Mouse (Mus musculus) stomach, embryonic 14.5 days (tissue): ENCODE data around the gene Ficd. TPM values are rescaled to one million over a fixed set of nuclear protein-coding genes. Genes with fewer than 3 reads are reported as not detected.

Experiments used
- ATAC-seq: fragments of 200-750 bp; cut with Nextera tagmentation; 2 replicates; pipeline ENCODE4 v1.8.0; 2017; ENCODE audit warnings: low read depth, moderate TSS enrichment; ENCODE audit not compliant: insufficient number of reproducible peaks, insufficient read depth, low FRiP score
- H3K27ac ChIP-seq: fragments of 300-500 bp; sonication (generic); 2 replicates; pipeline ENCODE4 v1.5.1; 2014; ENCODE audit warnings: mild to moderate bottlenecking, low read length, moderate library complexity, mixed read lengths
- H3K27me3 ChIP-seq: fragments of 300-500 bp; sonication (generic); 2 replicates; pipeline ENCODE4 v1.6.1; 2014; ENCODE audit warnings: low read length, control low read depth, mixed read lengths; ENCODE audit not compliant: control insufficient read depth, insufficient read depth
- H3K36me3 ChIP-seq: fragments of 300-500 bp; sonication (generic); 2 replicates; pipeline ENCODE4 v1.6.1; 2014; ENCODE audit warnings: mild to moderate bottlenecking, control low read depth, low read length, moderate library complexity, mixed read lengths; ENCODE audit not compliant: control insufficient read depth, insufficient read depth
- H3K4me1 ChIP-seq: fragments of 300-500 bp; sonication (generic); 2 replicates; pipeline ENCODE4 v1.6.1; 2014; ENCODE audit warnings: low read length, control low read depth, mixed read lengths; ENCODE audit not compliant: control insufficient read depth, insufficient read depth
- H3K4me2 ChIP-seq: fragments of 300-500 bp; sonication (generic); replicated peaks from 2 replicates; pipeline ENCODE4 v1.6.1; 2014; ENCODE audit warnings: low read depth, low read length, control low read depth
- H3K4me3 ChIP-seq: fragments of 300-500 bp; sonication (generic); 2 replicates; pipeline ENCODE4 v1.5.1; 2014; ENCODE audit warnings: low read depth, low read length, control low read depth
- H3K9ac ChIP-seq: fragments of 300-500 bp; sonication (generic); replicated peaks from 2 replicates; pipeline ENCODE4 v1.6.1; 2014; ENCODE audit warnings: low read depth, mild to moderate bottlenecking, control low read depth, low read length, moderate library complexity, mixed read lengths
- H3K9me3 ChIP-seq: fragments of 300-500 bp; sonication (generic); 2 replicates; pipeline ENCODE4 v1.6.1; 2016; ENCODE audit warnings: low read depth, low read length, control low read depth; ENCODE audit not compliant: control insufficient read depth
- WGBS: fragments of 180-500 bp; shearing (Covaris S2); extraction: QIAGEN DNeasy Blood & Tissue Kit; methylation state at CpG from one replicate; pipeline ENCODE4 v1.1.7; 2014; 5-methylcytosine and 5-hydroxymethylcytosine counted together
- polyA plus RNA-seq: library from polyadenylated mRNA; unstranded; fragments of >200 nt; fragmentation: Nextera tagmentation; extraction: Ambion mirVana; gene quantifications from 2 replicates; pipeline ENCODE4 v1.2.1, GENCODE M21; 2014

Gene Ficd
- 4.1 and 5.7 TPM in 2 replicates for polyA plus RNA-seq

GRCm38 (mm10) chr5:113735345-113736112, at the start of gene Ficd:
Gene Ficd (plus strand): TSS chr5:113735803.
- Histone ChIP-seq H3K27me3 (no peaks in the 10 kb centered on the region), H3K9me3 (no peaks in the 10 kb centered on the region), H3K36me3 (peaks cover 12% of the 10 kb centered on the region; the same call in 1 of the 2 replicates), H3K4me1 (peaks cover 9% of the 10 kb centered on the region), H3K9ac (peak within 1 kb of the TSS; percentile 58), H3K4me2 (peak within 1 kb of the TSS; percentile 91), H3K27ac (peak within 1 kb of the TSS; percentile 94), H3K4me3 (peak within 1 kb of the TSS; percentile 52)
- ATAC-seq: peak; percentile 97
- WGBS: 1% methylated on average over 60 of the region's 71 CpGs

GRCm38 (mm10) chr5:113687514-113687913, 48.1 kb upstream of the Ficd start:
- 78% methylated on average over 5 of the region's 5 CpGs for WGBS
- H3K9me3 ChIP-seq: no peaks in the 10 kb centered on the region
- no peaks in the 10 kb centered on the region for H3K4me1 ChIP-seq
- no peak overlapping the region for H3K27ac ChIP-seq
- no peaks in the 10 kb centered on the region for H3K27me3 ChIP-seq
- H3K4me2 ChIP-seq: no peak overlapping the region
- H3K9ac ChIP-seq: no peak overlapping the region
- no peak overlapping the region for H3K4me3 ChIP-seq
- no peaks in the 10 kb centered on the region for H3K36me3 ChIP-seq
- ATAC-seq: no peak

- no peak for ATAC-seq
- Histone ChIP-seq H3K36me3 (no peaks in the 10 kb centered on the region), H3K27ac (no peak overlapping the region), H3K4me1 (no peaks in the 10 kb centered on the region), H3K4me2 (no peak overlapping the region), H3K9me3 (no peaks in the 10 kb centered on the region), H3K27me3 (no peaks in the 10 kb centered on the region), H3K9ac (no peak overlapping the region), H3K4me3 (no peak overlapping the region)
- WGBS: 81% methylated on average over 15 of the region's 15 CpGs
These were observed 45.5 kb upstream of the Ficd start for GRCm38 (mm10) chr5:113690069-113690548.

- H3K4me2 ChIP-seq: no peak overlapping the region
- no peaks in the 10 kb centered on the region for H3K36me3 ChIP-seq
- H3K4me1 ChIP-seq: no peaks in the 10 kb centered on the region
- no peak for ATAC-seq
- H3K9me3 ChIP-seq: no peaks in the 10 kb centered on the region
- no peak overlapping the region for H3K27ac ChIP-seq
- H3K27me3 ChIP-seq: no peaks in the 10 kb centered on the region
- H3K4me3 ChIP-seq: no peak overlapping the region
- no peak overlapping the region for H3K9ac ChIP-seq
- WGBS: 92% methylated on average over 2 of the region's 2 CpGs
These were observed 44.7 kb upstream of the Ficd start for GRCm38 (mm10) chr5:113690866-113691265.

GRCm38 (mm10) chr5:113693196-113693755, 42.3 kb upstream of the Ficd start:
- Histone ChIP-seq H3K36me3 (no peaks in the 10 kb centered on the region), H3K4me1 (no peaks in the 10 kb centered on the region), H3K9ac (no peak overlapping the region), H3K4me2 (no peak overlapping the region), H3K9me3 (no peaks in the 10 kb centered on the region), H3K4me3 (no peak overlapping the region), H3K27ac (no peak overlapping the region), H3K27me3 (no peaks in the 10 kb centered on the region)
- ATAC-seq: no peak
- WGBS: 83% methylated on average over 8 of the region's 8 CpGs

- Histone ChIP-seq H3K9ac (no peak overlapping the region), H3K36me3 (no peaks in the 10 kb centered on the region), H3K27ac (peak overlapping the region; percentile 62; the same call in 1 of the 2 replicates), H3K9me3 (no peaks in the 10 kb centered on the region), H3K4me1 (no peaks in the 10 kb centered on the region), H3K4me2 (no peak overlapping the region), H3K4me3 (no peak overlapping the region), H3K27me3 (no peaks in the 10 kb centered on the region)
- 0 out of 2 replicates have a peak, but pooled peaks have one; percentile 12 for ATAC-seq
- 42% methylated on average over 4 of the region's 4 CpGs for WGBS
These were observed 41.6 kb upstream of the Ficd start for GRCm38 (mm10) chr5:113694000-113694399.

- Histone ChIP-seq H3K4me3 (no peak overlapping the region), H3K9me3 (no peaks in the 10 kb centered on the region), H3K36me3 (no peaks in the 10 kb centered on the region), H3K4me1 (no peaks in the 10 kb centered on the region), H3K27ac (peak overlapping the region; percentile 62; the same call in 1 of the 2 replicates), H3K4me2 (no peak overlapping the region), H3K9ac (no peak overlapping the region), H3K27me3 (no peaks in the 10 kb centered on the region)
- peak; percentile 47; the same call in 1 of the 2 replicates for ATAC-seq
- 28% methylated on average over 5 of the region's 5 CpGs for WGBS
These were observed 41.2 kb upstream of the Ficd start for GRCm38 (mm10) chr5:113694415-113694814.

GRCm38 (mm10) chr5:113700388-113701023, 35.1 kb upstream of the Ficd start:
- Histone ChIP-seq H3K27me3 (no peaks in the 10 kb centered on the region), H3K9ac (no peak overlapping the region), H3K4me3 (no peak overlapping the region), H3K36me3 (no peaks in the 10 kb centered on the region), H3K9me3 (no peaks in the 10 kb centered on the region), H3K4me1 (no peaks in the 10 kb centered on the region), H3K4me2 (no peak overlapping the region), H3K27ac (no peak overlapping the region)
- WGBS: 72% methylated on average over 19 of the region's 19 CpGs
- no peak for ATAC-seq
